Mouse (Mus musculus): ENCODE data around the gene Msx3. TPM values are rescaled to one million over a fixed set of nuclear protein-coding genes. Genes with fewer than 3 reads are reported as not detected.

Gene Msx3
- polyA plus RNA-seq, 1 experiment from 2014 or later, result 0.11 TPM

GRCm38 (mm10) chr7:140045546-140045945 is 3.3 kb downstream of the Msx3 start:
- Histone ChIP-seq H3K9me3 (ENCODE audit: control insufficient read depth, low read length) (no peaks in the 10 kb centered on the region), H3K4me2 (no peak overlapping the region), H3K4me3 (ENCODE audit: low read depth, low read length) (no peak overlapping the region), H3K27me3 (replicated peaks; ENCODE audit: control insufficient read depth, insufficient read depth, low read length) (peaks cover 58% of the 10 kb centered on the region), H3K36me3 (ENCODE audit: control insufficient read depth, insufficient read depth, low read length) (no peaks in the 10 kb centered on the region), H3K4me1 (replicated peaks; ENCODE audit: control insufficient read depth, insufficient read depth, low read length) (peaks cover 4% of the 10 kb centered on the region; the same call in 1 of the 2 replicates), H3K27ac (ENCODE audit: low read depth, low read length) (no peak overlapping the region), H3K9ac (ENCODE audit: low read depth, low read length) (no peak overlapping the region)
- 62% methylated on average over 4 of the region's 4 CpGs for WGBS
- no peak for DNase-seq (ENCODE audit: low spot score)
- ATAC-seq (replicated peaks; ENCODE audit: low FRiP score), result no peak

GRCm38 (mm10) chr7:140042728-140043127 is 6.2 kb downstream of the Msx3 start:
- 0 out of 2 replicates have a peak, but pooled peaks have one; percentile 44 for ATAC-seq (replicated peaks; ENCODE audit: low FRiP score)
- WGBS, result 69% methylated on average over 3 of the region's 3 CpGs

DNA sequence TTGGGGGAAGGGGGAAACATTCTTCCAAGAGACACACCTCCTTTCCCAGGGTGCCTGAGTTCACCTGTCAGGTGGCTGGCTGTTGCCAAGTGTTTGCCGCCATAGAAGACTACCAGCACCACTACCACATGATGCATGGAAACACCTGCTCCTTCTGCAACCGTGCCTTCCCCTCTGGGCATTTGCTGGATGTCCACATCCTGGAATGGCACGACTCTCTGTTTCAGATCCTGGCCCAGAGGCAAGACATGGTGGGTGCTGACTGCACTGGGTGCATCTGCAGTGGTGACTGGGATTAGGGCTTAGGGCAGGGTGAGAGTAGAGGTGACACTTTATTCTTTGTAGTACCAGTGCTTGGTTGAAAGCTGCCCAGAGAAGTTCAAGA is 11.7 kb downstream of the Msx3 start:
- peaks cover 8% of the 10 kb centered on the region; the same call in 1 of the 2 replicates for H3K4me1 ChIP-seq (replicated peaks; ENCODE audit: control insufficient read depth, insufficient read depth, low read length)
- peak overlapping the region; percentile 90 for H3K4me3 ChIP-seq (ENCODE audit: low read depth, low read length)
- peak overlapping the region; percentile 89; the same call in 1 of the 2 replicates for H3K9ac ChIP-seq (ENCODE audit: low read depth, low read length)
- no peak for ATAC-seq (replicated peaks; ENCODE audit: low FRiP score)
- H3K27ac ChIP-seq (ENCODE audit: low read depth, low read length), result no peak overlapping the region
- no peaks in the 10 kb centered on the region for H3K9me3 ChIP-seq (ENCODE audit: control insufficient read depth, low read length)
- DNase-seq (ENCODE audit: low spot score), result no peak
- WGBS, result 58% methylated on average over 3 of the region's 3 CpGs
- no peaks in the 10 kb centered on the region for H3K27me3 ChIP-seq (replicated peaks; ENCODE audit: control insufficient read depth, insufficient read depth, low read length)
- H3K4me2 ChIP-seq, result peak overlapping the region; percentile 87
- H3K36me3 ChIP-seq (ENCODE audit: control insufficient read depth, insufficient read depth, low read length), result peaks cover 12% of the 10 kb centered on the region; the same call in 1 of the 2 replicates

More at GRCm38 (mm10) chr7:140042728-140043127, 6.2 kb downstream of the Msx3 start:
- no peaks in the 10 kb centered on the region for H3K9me3 ChIP-seq (ENCODE audit: control insufficient read depth, low read length)
- no peak overlapping the region for H3K9ac ChIP-seq (ENCODE audit: low read depth, low read length)
- H3K27ac ChIP-seq (ENCODE audit: low read depth, low read length), result no peak overlapping the region
- DNase-seq (ENCODE audit: low spot score), result no peak
- peaks cover 30% of the 10 kb centered on the region for H3K27me3 ChIP-seq (replicated peaks; ENCODE audit: control insufficient read depth, insufficient read depth, low read length)
- H3K36me3 ChIP-seq (ENCODE audit: control insufficient read depth, insufficient read depth, low read length), result 0 out of 2 replicates have a peak, but pooled peaks cover 2% of the 10 kb centered on the region
- no peak overlapping the region for H3K4me2 ChIP-seq
- H3K4me3 ChIP-seq (ENCODE audit: low read depth, low read length), result no peak overlapping the region
- no peaks in the 10 kb centered on the region for H3K4me1 ChIP-seq (replicated peaks; ENCODE audit: control insufficient read depth, insufficient read depth, low read length)

GRCm38 (mm10) chr7:140036281-140037170 is 12.4 kb downstream of the Msx3 start, which contains the start of the genes Zfp511 and Tubgcp2:
Gene Zfp511, plus strand, starts transcription at chr7:140036391.
Gene Tubgcp2, minus strand, starts transcription at chr7:140036669.
- H3K4me1 ChIP-seq (replicated peaks; ENCODE audit: control insufficient read depth, insufficient read depth, low read length), result peaks cover 8% of the 10 kb centered on the region; the same call in 1 of the 2 replicates
- H3K4me2 ChIP-seq, result peak within 1 kb of the TSS; percentile 87
- no peaks in the 10 kb centered on the region for H3K9me3 ChIP-seq (ENCODE audit: control insufficient read depth, low read length)
- H3K9ac ChIP-seq (ENCODE audit: low read depth, low read length), result peak within 1 kb of the TSS; percentile 89
- ATAC-seq (replicated peaks; ENCODE audit: low FRiP score) (peak; percentile 98), DNase-seq (ENCODE audit: low spot score) (peak; percentile 97)
- H3K4me3 ChIP-seq (ENCODE audit: low read depth, low read length), result peak within 1 kb of the TSS; percentile 90
- H3K27me3 ChIP-seq (replicated peaks; ENCODE audit: control insufficient read depth, insufficient read depth, low read length), result no peaks in the 10 kb centered on the region
- H3K36me3 ChIP-seq (ENCODE audit: control insufficient read depth, insufficient read depth, low read length), result peaks cover 15% of the 10 kb centered on the region; the same call in 1 of the 2 replicates
- WGBS, result 1% methylated on average over 69 of the region's 69 CpGs
- peak within 1 kb of the TSS; percentile 72 for H3K27ac ChIP-seq (ENCODE audit: low read depth, low read length)

- Histone ChIP-seq H3K4me3 (ENCODE audit: low read depth, low read length) (peak overlapping the region; percentile 90), H3K36me3 (ENCODE audit: control insufficient read depth, insufficient read depth, low read length) (peaks cover 22% of the 10 kb centered on the region), H3K9ac (ENCODE audit: low read depth, low read length) (peak overlapping the region; percentile 89), H3K4me2 (peak overlapping the region; percentile 87), H3K27me3 (replicated peaks; ENCODE audit: control insufficient read depth, insufficient read depth, low read length) (no peaks in the 10 kb centered on the region), H3K27ac (ENCODE audit: low read depth, low read length) (peak overlapping the region; percentile 72; the same call in 1 of the 2 replicates), H3K4me1 (replicated peaks; ENCODE audit: control insufficient read depth, insufficient read depth, low read length) (peaks cover 8% of the 10 kb centered on the region; the same call in 1 of the 2 replicates), H3K9me3 (ENCODE audit: control insufficient read depth, low read length) (no peaks in the 10 kb centered on the region)
- 19% methylated on average over 7 of the region's 7 CpGs for WGBS
- ATAC-seq (replicated peaks; ENCODE audit: low FRiP score) (no peak), DNase-seq (ENCODE audit: low spot score) (no peak)
Measured at GRCm38 (mm10) chr7:140035456-140035855, 13.4 kb downstream of the Msx3 start.

- H3K4me3 ChIP-seq (ENCODE audit: low read depth, low read length), result no peak overlapping the region
- H3K27me3 ChIP-seq (replicated peaks; ENCODE audit: control insufficient read depth, insufficient read depth, low read length), result no peaks in the 10 kb centered on the region
- peaks cover 40% of the 10 kb centered on the region for H3K36me3 ChIP-seq (ENCODE audit: control insufficient read depth, insufficient read depth, low read length)
- no peak overlapping the region for H3K9ac ChIP-seq (ENCODE audit: low read depth, low read length)
- peaks cover 8% of the 10 kb centered on the region; the same call in 1 of the 2 replicates for H3K4me1 ChIP-seq (replicated peaks; ENCODE audit: control insufficient read depth, insufficient read depth, low read length)
- 97% methylated on average over 9 of the region's 9 CpGs for WGBS
- ATAC-seq (replicated peaks; ENCODE audit: low FRiP score) (no peak), DNase-seq (ENCODE audit: low spot score) (no peak)
- peaks cover under 1% of the 10 kb centered on the region; the same call in 1 of the 2 replicates for H3K9me3 ChIP-seq (ENCODE audit: control insufficient read depth, low read length)
- H3K4me2 ChIP-seq, result no peak overlapping the region
- no peak overlapping the region for H3K27ac ChIP-seq (ENCODE audit: low read depth, low read length)
Measured at GRCm38 (mm10) chr7:140033386-140033785, 15.5 kb downstream of the Msx3 start.

DNA sequence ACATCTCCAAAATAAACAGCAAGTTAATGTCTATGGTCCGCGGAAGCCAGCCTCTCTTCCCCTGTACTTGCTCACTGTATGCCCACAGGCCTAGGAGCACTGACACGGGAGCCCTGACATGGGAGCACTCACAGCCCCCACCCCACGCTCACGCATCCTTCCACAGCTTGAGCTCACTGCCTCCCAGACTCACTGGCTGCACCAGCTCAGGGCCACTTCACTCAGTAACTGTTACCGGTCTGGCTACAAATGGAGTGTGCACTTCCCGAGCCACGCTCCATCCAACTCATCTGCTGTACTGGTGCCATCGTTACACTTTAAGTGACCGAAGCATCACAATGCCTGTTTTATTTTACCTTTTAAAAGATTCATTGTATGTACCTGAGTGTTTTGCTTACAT is 16.5 kb downstream of the Msx3 start:
- peaks cover 45% of the 10 kb centered on the region for H3K36me3 ChIP-seq (ENCODE audit: control insufficient read depth, insufficient read depth, low read length)
- H3K4me1 ChIP-seq (replicated peaks; ENCODE audit: control insufficient read depth, insufficient read depth, low read length), result peaks cover 8% of the 10 kb centered on the region; the same call in 1 of the 2 replicates
- no peak for DNase-seq (ENCODE audit: low spot score)
- no peak for ATAC-seq (replicated peaks; ENCODE audit: low FRiP score)
- H3K27me3 ChIP-seq (replicated peaks; ENCODE audit: control insufficient read depth, insufficient read depth, low read length), result no peaks in the 10 kb centered on the region
- WGBS, result 95% methylated on average over 10 of the region's 10 CpGs
- H3K4me2 ChIP-seq, result no peak overlapping the region
- no peak overlapping the region for H3K9ac ChIP-seq (ENCODE audit: low read depth, low read length)
- H3K4me3 ChIP-seq (ENCODE audit: low read depth, low read length), result no peak overlapping the region
- H3K9me3 ChIP-seq (ENCODE audit: control insufficient read depth, low read length), result peaks cover 3% of the 10 kb centered on the region; the same call in 1 of the 2 replicates
- no peak overlapping the region for H3K27ac ChIP-seq (ENCODE audit: low read depth, low read length)

DNA sequence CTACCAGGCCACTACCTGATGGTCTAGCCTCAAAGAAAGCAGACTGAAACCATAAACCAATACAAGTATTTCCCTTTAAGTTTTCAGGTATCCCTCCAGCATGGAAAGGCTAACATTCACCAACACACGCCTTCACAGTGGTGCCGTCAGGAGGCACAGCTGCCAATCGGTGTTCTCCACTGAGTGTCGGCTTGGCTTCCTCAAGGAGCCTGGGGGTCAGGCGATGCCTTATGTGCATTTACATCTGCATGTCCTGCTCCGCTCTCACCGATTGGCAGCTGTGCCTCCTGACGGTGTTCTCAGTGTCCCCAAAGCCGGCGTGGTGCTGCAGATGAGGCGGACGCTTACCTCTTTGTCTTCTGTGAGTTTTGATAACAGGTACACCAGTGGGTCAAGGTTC is 17.1 kb downstream of the Msx3 start:
- no peak overlapping the region for H3K27ac ChIP-seq (ENCODE audit: low read depth, low read length)
- ATAC-seq (replicated peaks; ENCODE audit: low FRiP score) (no peak), DNase-seq (ENCODE audit: low spot score) (no peak)
- H3K36me3 ChIP-seq (ENCODE audit: control insufficient read depth, insufficient read depth, low read length), result peaks cover 45% of the 10 kb centered on the region
- H3K4me3 ChIP-seq (ENCODE audit: low read depth, low read length), result no peak overlapping the region
- WGBS, result 91% methylated on average over 12 of the region's 12 CpGs
- H3K4me1 ChIP-seq (replicated peaks; ENCODE audit: control insufficient read depth, insufficient read depth, low read length), result peaks cover 6% of the 10 kb centered on the region; the same call in 1 of the 2 replicates
- peaks cover 3% of the 10 kb centered on the region; the same call in 1 of the 2 replicates for H3K9me3 ChIP-seq (ENCODE audit: control insufficient read depth, low read length)
- no peak overlapping the region for H3K4me2 ChIP-seq
- H3K9ac ChIP-seq (ENCODE audit: low read depth, low read length), result no peak overlapping the region
- H3K27me3 ChIP-seq (replicated peaks; ENCODE audit: control insufficient read depth, insufficient read depth, low read length), result no peaks in the 10 kb centered on the region
